Mouse (Mus musculus): ENCODE data around the gene Kif22. TPM values are rescaled to one million over a fixed set of nuclear protein-coding genes. Genes with fewer than 3 reads are reported as not detected.

The Kif22 gene
- polyA plus RNA-seq, 1 experiment from 2014 or later = 24.0 TPM

GRCm38 (mm10) chr7:126999568-126999967, 42.7 kb downstream of the Kif22 start:
- Histone ChIP-seq H3K4me1 (replicated peaks; ENCODE audit: control insufficient read depth, insufficient read depth, low read length) (no peaks in the 10 kb centered on the region; the same call in 1 of the 2 replicates), H3K4me2 (replicated peaks; ENCODE audit: low read depth) (no peak overlapping the region), H3K4me3 (ENCODE audit: low read depth, low read length) (no peak overlapping the region), H3K27ac (ENCODE audit: low read depth, low read length) (no peak overlapping the region), H3K36me3 (ENCODE audit: control insufficient read depth, insufficient read depth) (peaks cover 55% of the 10 kb centered on the region), H3K9me3 (ENCODE audit: control insufficient read depth) (no peaks in the 10 kb centered on the region), H3K9ac (ENCODE audit: low read depth, low read length) (no peak overlapping the region), H3K27me3 (replicated peaks; ENCODE audit: control insufficient read depth, insufficient read depth, low read length) (no peaks in the 10 kb centered on the region)
- no peak for ATAC-seq
- 75% methylated on average over 10 of the region's 10 CpGs for WGBS
- no peak for TF ChIP-seq CTCF (IDR thresholded peaks at IDR 0.05; ENCODE audit: low read depth)

- no peak for ATAC-seq
- H3K4me3 ChIP-seq (ENCODE audit: low read depth, low read length) = no peak overlapping the region
- no peaks in the 10 kb centered on the region for H3K9me3 ChIP-seq (ENCODE audit: control insufficient read depth)
- 82% methylated on average over 4 of the region's 4 CpGs for WGBS
- H3K9ac ChIP-seq (ENCODE audit: low read depth, low read length) = no peak overlapping the region
- no peaks in the 10 kb centered on the region for H3K4me1 ChIP-seq (replicated peaks; ENCODE audit: control insufficient read depth, insufficient read depth, low read length)
- H3K36me3 ChIP-seq (ENCODE audit: control insufficient read depth, insufficient read depth) = peaks cover 69% of the 10 kb centered on the region
- no peaks in the 10 kb centered on the region for H3K27me3 ChIP-seq (replicated peaks; ENCODE audit: control insufficient read depth, insufficient read depth, low read length)
- H3K4me2 ChIP-seq (replicated peaks; ENCODE audit: low read depth) = no peak overlapping the region
- TF ChIP-seq CTCF (IDR thresholded peaks at IDR 0.05; ENCODE audit: low read depth) = peak; percentile 52
- H3K27ac ChIP-seq (ENCODE audit: low read depth, low read length) = no peak overlapping the region
Measured at GRCm38 (mm10) chr7:126996449-126996848, 45.8 kb downstream of the Kif22 start.

- Histone ChIP-seq H3K4me1 (replicated peaks; ENCODE audit: control insufficient read depth, insufficient read depth, low read length) (no peaks in the 10 kb centered on the region), H3K9me3 (ENCODE audit: control insufficient read depth) (no peaks in the 10 kb centered on the region), H3K4me2 (replicated peaks; ENCODE audit: low read depth) (no peak overlapping the region), H3K27me3 (replicated peaks; ENCODE audit: control insufficient read depth, insufficient read depth, low read length) (no peaks in the 10 kb centered on the region), H3K4me3 (ENCODE audit: low read depth, low read length) (no peak overlapping the region), H3K27ac (ENCODE audit: low read depth, low read length) (no peak overlapping the region), H3K9ac (ENCODE audit: low read depth, low read length) (no peak overlapping the region), H3K36me3 (ENCODE audit: control insufficient read depth, insufficient read depth) (peaks cover 47% of the 10 kb centered on the region)
- TF ChIP-seq CTCF (IDR thresholded peaks at IDR 0.05; ENCODE audit: low read depth) = no peak
- ATAC-seq = no peak
- 69% methylated on average over 8 of the region's 8 CpGs for WGBS
Measured at GRCm38 (mm10) chr7:126988816-126989215, 53.5 kb downstream of the Kif22 start.

GRCm38 (mm10) chr7:126986319-126986718, 56.0 kb downstream of the Kif22 start:
- Histone ChIP-seq H3K9ac (ENCODE audit: low read depth, low read length) (no peak overlapping the region), H3K27me3 (replicated peaks; ENCODE audit: control insufficient read depth, insufficient read depth, low read length) (no peaks in the 10 kb centered on the region), H3K9me3 (ENCODE audit: control insufficient read depth) (no peaks in the 10 kb centered on the region), H3K4me3 (ENCODE audit: low read depth, low read length) (no peak overlapping the region), H3K36me3 (ENCODE audit: control insufficient read depth, insufficient read depth) (peaks cover 30% of the 10 kb centered on the region), H3K4me1 (replicated peaks; ENCODE audit: control insufficient read depth, insufficient read depth, low read length) (no peaks in the 10 kb centered on the region; the same call in 1 of the 2 replicates), H3K27ac (ENCODE audit: low read depth, low read length) (no peak overlapping the region), H3K4me2 (replicated peaks; ENCODE audit: low read depth) (no peak overlapping the region)
- 35% methylated on average over 9 of the region's 9 CpGs for WGBS
- peak; percentile 85 for TF ChIP-seq CTCF (IDR thresholded peaks at IDR 0.05; ENCODE audit: low read depth)
- ATAC-seq = peak; percentile 75

DNA sequence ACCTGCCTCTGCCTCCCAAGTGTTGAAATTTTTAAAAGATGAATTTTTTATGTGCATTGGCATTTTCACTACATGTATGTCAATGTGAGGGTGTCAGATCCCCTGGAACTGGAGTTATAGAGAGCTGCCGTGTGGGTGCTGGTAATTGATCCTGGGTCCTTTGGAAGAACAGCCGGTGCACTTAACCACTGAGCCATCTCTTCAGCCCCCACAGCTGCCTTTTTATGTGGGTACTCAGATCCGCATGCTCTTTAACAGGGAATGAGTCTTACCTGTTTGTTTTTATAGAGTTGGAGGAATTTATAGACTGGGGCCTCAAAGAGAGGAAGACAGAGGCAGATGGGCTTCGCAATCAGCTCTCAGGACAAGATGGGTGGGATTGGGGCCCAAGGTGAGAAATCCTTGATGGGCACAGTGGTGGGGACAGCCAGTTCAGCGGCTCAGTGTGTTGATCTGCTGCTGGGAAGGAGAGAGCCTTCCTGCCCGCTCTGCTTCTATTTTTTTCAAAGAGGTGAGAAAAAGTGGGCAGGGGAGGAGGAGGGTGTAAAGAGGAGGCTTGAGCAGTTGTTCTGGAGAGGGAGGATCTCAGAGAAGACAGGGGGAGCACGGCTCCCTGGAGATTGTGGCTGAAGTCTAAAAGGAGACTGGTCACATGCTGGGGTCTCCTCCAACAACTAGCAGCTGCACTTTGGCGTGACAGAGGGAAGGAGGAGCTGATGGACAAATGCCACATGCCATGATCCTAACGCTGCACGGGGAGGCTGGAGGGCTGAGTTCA, 57.4 kb downstream of the Kif22 start:
- H3K27me3 ChIP-seq (replicated peaks; ENCODE audit: control insufficient read depth, insufficient read depth, low read length) = no peaks in the 10 kb centered on the region
- ATAC-seq = no peak
- no peak overlapping the region for H3K9ac ChIP-seq (ENCODE audit: low read depth, low read length)
- no peaks in the 10 kb centered on the region; the same call in 1 of the 2 replicates for H3K4me1 ChIP-seq (replicated peaks; ENCODE audit: control insufficient read depth, insufficient read depth, low read length)
- no peak overlapping the region for H3K4me2 ChIP-seq (replicated peaks; ENCODE audit: low read depth)
- peaks cover 33% of the 10 kb centered on the region for H3K36me3 ChIP-seq (ENCODE audit: control insufficient read depth, insufficient read depth)
- H3K4me3 ChIP-seq (ENCODE audit: low read depth, low read length) = no peak overlapping the region
- no peak for TF ChIP-seq CTCF (IDR thresholded peaks at IDR 0.05; ENCODE audit: low read depth)
- H3K9me3 ChIP-seq (ENCODE audit: control insufficient read depth) = no peaks in the 10 kb centered on the region
- no peak overlapping the region for H3K27ac ChIP-seq (ENCODE audit: low read depth, low read length)
- whole genome bisulfite sequencing = 52% methylated on average over 10 of the region's 10 CpGs

DNA sequence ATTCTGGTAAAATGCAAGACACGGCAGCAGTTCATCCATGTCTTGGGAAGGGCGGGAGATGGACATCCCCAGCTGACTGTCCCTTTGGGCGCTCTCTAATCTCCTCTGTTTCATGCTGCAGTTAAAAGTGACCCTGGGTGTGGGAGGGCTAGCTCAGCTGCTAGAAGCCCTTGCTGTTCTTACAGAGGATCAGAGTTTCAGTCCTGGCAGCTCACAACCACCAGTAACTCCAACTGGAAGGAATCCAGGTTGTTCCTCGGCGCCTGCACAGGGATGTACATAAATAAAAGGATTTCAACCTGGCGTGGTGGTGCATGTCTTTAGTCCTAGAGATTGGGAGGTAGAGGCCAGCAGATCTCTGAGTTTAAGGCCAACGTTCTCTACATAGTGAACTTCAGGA, 59.2 kb downstream of the Kif22 start:
- no peaks in the 10 kb centered on the region; the same call in 1 of the 2 replicates for H3K4me1 ChIP-seq (replicated peaks; ENCODE audit: control insufficient read depth, insufficient read depth, low read length)
- H3K27ac ChIP-seq (ENCODE audit: low read depth, low read length) = no peak overlapping the region
- peaks cover 33% of the 10 kb centered on the region for H3K36me3 ChIP-seq (ENCODE audit: control insufficient read depth, insufficient read depth)
- H3K4me3 ChIP-seq (ENCODE audit: low read depth, low read length) = no peak overlapping the region
- ATAC-seq = no peak
- 84% methylated on average over 7 of the region's 7 CpGs for WGBS
- no peaks in the 10 kb centered on the region for H3K9me3 ChIP-seq (ENCODE audit: control insufficient read depth)
- no peak overlapping the region for H3K4me2 ChIP-seq (replicated peaks; ENCODE audit: low read depth)
- no peaks in the 10 kb centered on the region for H3K27me3 ChIP-seq (replicated peaks; ENCODE audit: control insufficient read depth, insufficient read depth, low read length)
- no peak for TF ChIP-seq CTCF (IDR thresholded peaks at IDR 0.05; ENCODE audit: low read depth)
- H3K9ac ChIP-seq (ENCODE audit: low read depth, low read length) = no peak overlapping the region

Measured in intestine, postnatal 0 days (tissue).